Mouse (Mus musculus) E14TG2a.4 (cell line): ENCODE measurements around the gene Fbxl16.

ENCODE experiments used
- CTCF ChIP-seq: conservative IDR thresholded peaks from 2 replicates; pipeline ENCODE4 v1.5.1; 2014; ENCODE audit warnings: low read length
- NANOG ChIP-seq: IDR thresholded peaks from 2 replicates; pipeline ENCODE4 v1.6.1; 2014; ENCODE audit warnings: borderline replicate concordance, low read length, mixed read lengths

GRCm38 (mm10) chr17:25867509-25867835 lies 58.6 kb downstream of the Fbxl16 start:
- TF ChIP-seq CTCF (no peak), NANOG (no peak)
